Mouse (Mus musculus): ENCODE results near the gene Gm45015.
"Not testable (repeated sequence)": the region's sequence is repeated elsewhere in the genome, so short reads cannot be mapped to it uniquely, and the experiment has no call there.

Gm45015 gene

GRCm38 (mm10) chrX:73336740-73337139, at the start of gene Gm45015:
Gene Gm45015, minus strand, starts transcription at chrX:73336840.
- no peak for DNase-seq (ENCODE audit: extremely low read depth, low read depth, low spot score)

- no peak for DNase-seq (ENCODE audit: extremely low read depth, low read depth, low spot score)
Measured at GRCm38 (mm10) chrX:73384924-73385323, 48.3 kb upstream of the Gm45015 start.

DNA sequence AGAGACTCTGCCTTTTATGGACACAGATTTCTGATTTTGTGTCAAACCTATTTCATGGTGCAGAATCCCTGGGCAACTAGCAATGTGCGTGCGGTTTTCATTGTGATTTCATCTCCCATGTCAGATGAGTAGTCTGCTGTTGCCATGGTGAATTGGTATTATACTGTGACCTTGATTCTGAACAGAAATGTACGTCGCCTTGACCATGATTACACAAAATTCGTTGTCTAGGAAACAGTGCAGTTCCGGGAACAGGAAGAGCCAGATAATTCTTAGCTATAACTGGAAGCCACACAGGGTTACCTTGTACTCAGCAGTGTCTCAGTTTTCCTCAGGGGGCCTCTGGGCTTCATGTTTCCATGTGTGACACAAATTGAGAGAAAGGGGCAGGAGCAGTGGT, 47.8 kb upstream of the Gm45015 start:
- no peak for DNase-seq (ENCODE audit: extremely low read depth, low read depth, low spot score)

- no peak for DNase-seq (ENCODE audit: extremely low read depth, low read depth, low spot score)
Measured at GRCm38 (mm10) chrX:73363291-73363690, 26.7 kb upstream of the Gm45015 start.

GRCm38 (mm10) chrX:73356719-73357118, 20.1 kb upstream of the Gm45015 start:
- no peak for DNase-seq (ENCODE audit: extremely low read depth, low read depth, low spot score)

DNA sequence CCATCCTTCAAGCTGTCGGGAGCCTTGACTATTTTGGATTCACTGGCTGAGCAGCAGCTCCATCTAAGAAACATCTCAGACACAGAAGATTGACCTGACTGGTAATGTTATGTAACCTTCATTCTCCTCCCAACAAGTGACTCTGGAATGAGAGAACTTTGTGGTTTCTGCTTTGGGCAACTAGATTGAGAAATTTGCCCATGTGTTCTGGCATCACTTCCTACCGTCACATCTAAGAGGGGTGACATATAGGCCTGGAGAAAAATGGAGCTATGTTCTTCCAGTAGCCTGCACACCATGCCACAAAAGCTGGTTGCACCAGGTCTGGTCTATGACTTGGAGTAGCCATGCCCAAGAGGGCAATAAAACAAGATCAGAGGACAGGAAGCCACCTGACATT, 19.5 kb upstream of the Gm45015 start:
- no peak for DNase-seq (ENCODE audit: extremely low read depth, low read depth, low spot score)

GRCm38 (mm10) chrX:73344346-73344745, 7.7 kb upstream of the Gm45015 start:
- no peak for DNase-seq (ENCODE audit: extremely low read depth, low read depth, low spot score)

DNA sequence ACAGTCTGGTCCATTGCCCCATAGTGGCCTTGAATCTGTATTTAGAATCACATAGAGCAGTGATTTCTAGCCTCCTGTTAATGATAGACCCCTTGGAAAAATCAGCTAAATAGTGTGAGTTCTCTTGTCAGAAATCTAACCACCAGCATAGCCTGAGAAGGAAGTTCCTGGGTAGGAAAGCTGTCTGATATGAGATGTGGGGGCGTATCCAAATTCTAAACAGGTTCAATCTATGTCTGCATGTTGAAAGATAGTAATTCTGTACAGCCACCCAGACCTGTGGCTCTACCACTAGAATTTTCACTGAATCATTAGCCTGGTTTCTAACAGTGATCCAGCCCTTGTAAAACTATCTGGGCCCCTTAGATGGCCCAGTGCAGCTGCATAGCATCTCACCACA, 7.2 kb upstream of the Gm45015 start:
- DNase-seq (ENCODE audit: extremely low read depth, low read depth, low spot score), result no peak

- DNase-seq (ENCODE audit: extremely low read depth, low read depth, low spot score), result no peak
Measured at GRCm38 (mm10) chrX:73342941-73343735, 6.5 kb upstream of the Gm45015 start.

DNA sequence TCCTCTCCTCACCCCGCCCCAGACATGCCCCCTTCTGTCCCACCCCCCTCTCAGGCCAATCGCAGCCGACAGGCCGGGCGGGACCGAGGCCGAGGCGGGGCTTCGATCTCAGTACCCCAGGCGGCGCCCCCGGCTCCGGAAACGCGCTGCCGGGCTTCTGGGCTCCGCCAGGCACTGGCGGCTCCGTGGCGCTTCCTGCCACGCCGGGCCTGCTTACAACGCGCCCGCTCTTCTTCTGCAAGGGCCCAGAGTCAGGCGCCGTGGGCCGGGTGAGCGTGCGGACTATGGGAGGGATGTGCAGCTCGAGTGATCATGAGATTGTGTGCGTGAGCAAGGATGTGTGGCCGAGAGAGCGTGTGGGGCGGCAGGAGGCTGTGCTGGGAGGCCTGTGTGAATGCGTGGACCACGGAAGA, 5.8 kb upstream of the Gm45015 start, which contains the start of gene Zfp275:
TSS of gene Zfp275 (plus strand) at position 139 of the 413 bp plus-strand sequence.
- DNase-seq (ENCODE audit: extremely low read depth, low read depth, low spot score), result no peak

DNA sequence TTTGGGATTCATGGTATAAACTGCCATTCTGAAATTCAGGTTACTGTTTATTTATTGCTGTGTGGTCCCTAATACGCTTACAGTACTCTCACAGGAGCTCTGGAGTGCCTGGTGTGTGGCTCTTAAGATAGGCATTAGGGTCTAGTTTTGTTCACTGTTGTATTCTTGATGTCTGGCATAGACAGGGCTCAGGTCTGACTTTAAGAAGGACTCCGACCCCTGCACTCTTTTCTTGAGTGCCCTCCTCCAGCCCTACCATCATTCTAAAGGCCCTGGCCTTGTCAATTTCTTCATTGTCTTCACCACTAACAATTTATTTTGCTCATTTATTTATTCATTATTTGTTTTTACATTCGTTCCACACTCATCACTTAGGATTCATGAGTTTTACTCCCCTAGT, 5.4 kb upstream of the Gm45015 start:
- no peak for DNase-seq (ENCODE audit: extremely low read depth, low read depth, low spot score)

- no peak for DNase-seq (ENCODE audit: extremely low read depth, low read depth, low spot score)
Measured at GRCm38 (mm10) chrX:73341473-73341872, 4.8 kb upstream of the Gm45015 start.

- DNase-seq (ENCODE audit: extremely low read depth, low read depth, low spot score), result no peak
Measured at GRCm38 (mm10) chrX:73333548-73333947, 3.1 kb downstream of the Gm45015 start.

DNA sequence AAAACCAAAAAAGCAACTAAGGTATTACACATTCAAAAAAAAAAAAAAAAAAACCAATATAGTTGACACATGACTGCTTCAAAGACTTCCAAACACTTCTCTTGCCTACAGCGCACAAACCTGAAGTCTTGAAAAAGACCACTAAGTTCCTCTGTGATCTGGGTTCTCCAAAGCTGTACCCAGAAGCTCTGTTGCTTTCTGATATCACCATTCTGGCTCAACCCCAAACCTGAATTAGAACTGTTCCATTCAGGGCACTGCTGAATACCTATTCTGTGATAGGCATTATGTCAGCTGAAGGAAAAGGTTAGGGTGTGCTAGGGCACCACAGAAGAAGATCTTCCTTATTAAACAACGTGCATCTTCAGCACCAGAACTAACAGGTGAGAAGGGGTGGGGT, 9.4 kb downstream of the Gm45015 start:
- DNase-seq (ENCODE audit: extremely low read depth, low read depth, low spot score), result no peak

GRCm38 (mm10) chrX:73321029-73321428, 15.6 kb downstream of the Gm45015 start:
- no peak for DNase-seq (ENCODE audit: extremely low read depth, low read depth, low spot score)

DNA sequence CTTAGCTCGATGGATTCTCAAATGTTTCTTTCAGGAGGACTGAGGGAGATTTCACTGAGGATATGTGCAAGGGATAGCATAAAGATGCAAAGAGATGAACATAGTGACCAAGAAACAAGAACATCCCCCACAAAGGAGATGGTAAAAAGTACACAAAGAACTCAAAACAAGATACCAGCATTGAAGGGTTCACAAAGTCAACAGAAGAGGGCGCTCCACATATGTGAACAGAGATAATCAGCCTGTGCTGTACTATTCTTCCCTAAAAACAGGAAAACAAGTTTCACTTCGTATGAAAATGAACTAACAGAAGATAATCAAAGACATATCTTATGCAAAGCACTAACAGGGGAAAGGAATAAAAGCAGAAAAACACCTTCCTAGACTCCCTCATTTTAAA, 24.1 kb downstream of the Gm45015 start:
- DNase-seq (ENCODE audit: extremely low read depth, low read depth, low spot score), result no peak

- not testable (repeated sequence) for DNase-seq (ENCODE audit: extremely low read depth, low read depth, low spot score)
Measured at GRCm38 (mm10) chrX:73295745-73296144, 40.9 kb downstream of the Gm45015 start.

GRCm38 (mm10) chrX:73292876-73293275, 43.8 kb downstream of the Gm45015 start, which contains the start of the genes Xlr5a and Xlr5c:
Gene Xlr5a, minus strand, starts transcription at chrX:73292976.
Gene Xlr5c, minus strand, starts transcription at chrX:73292976.
- DNase-seq (ENCODE audit: extremely low read depth, low read depth, low spot score), result not testable (repeated sequence)

Data from fat pad, adult 2 months (tissue).